Mouse (Mus musculus): ENCODE data around the gene Ubr3.
"Not testable (repeated sequence)": the region's sequence is repeated elsewhere in the genome, so short reads cannot be mapped to it uniquely, and the experiment has no call there.

The Ubr3 gene

DNA sequence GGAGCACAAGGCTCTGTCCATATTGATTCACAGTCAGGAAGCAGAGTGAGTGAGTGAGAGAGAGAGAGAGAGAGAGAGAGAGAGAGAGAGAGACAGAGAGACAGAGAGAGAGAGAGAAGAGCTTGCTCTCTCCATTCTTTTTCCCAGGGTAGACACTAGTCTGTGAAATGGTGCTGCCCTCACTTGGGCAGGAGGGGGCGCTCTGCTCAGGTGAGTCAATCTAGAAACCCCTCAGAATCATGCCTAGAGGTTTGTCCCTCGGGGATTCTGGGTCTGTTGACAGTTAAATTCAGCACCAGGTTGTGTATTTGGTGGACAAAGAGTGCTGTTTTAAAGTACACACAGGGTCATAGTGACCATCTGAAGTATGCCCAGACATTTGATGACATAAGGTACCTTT is 93.6 kb downstream of the Ubr3 start:
- TF ChIP-seq NANOG (IDR thresholded peaks at IDR 0.05; ENCODE audit: borderline replicate concordance, low read length) = no peak
- TF ChIP-seq CTCF (conservative IDR thresholded peaks at IDR 0.05; ENCODE audit: low read length) = peak; percentile 80
- TF ChIP-seq POU5F1 (IDR thresholded peaks at IDR 0.05; ENCODE audit: borderline replicate concordance, low read length) = no peak
- Histone ChIP-seq H3K36me3 (ENCODE audit: insufficient read depth, low read length) (peaks cover 67% of the 10 kb centered on the region), H3K4me3 (replicated peaks; ENCODE audit: low read length) (no peak overlapping the region), H3K4me1 (replicated peaks; ENCODE audit: low read depth, low read length) (no peaks in the 10 kb centered on the region), H3K9me3 (ENCODE audit: low read length) (no peaks in the 10 kb centered on the region), H3K27me3 (ENCODE audit: insufficient read depth, low read length) (no peaks in the 10 kb centered on the region)

DNA sequence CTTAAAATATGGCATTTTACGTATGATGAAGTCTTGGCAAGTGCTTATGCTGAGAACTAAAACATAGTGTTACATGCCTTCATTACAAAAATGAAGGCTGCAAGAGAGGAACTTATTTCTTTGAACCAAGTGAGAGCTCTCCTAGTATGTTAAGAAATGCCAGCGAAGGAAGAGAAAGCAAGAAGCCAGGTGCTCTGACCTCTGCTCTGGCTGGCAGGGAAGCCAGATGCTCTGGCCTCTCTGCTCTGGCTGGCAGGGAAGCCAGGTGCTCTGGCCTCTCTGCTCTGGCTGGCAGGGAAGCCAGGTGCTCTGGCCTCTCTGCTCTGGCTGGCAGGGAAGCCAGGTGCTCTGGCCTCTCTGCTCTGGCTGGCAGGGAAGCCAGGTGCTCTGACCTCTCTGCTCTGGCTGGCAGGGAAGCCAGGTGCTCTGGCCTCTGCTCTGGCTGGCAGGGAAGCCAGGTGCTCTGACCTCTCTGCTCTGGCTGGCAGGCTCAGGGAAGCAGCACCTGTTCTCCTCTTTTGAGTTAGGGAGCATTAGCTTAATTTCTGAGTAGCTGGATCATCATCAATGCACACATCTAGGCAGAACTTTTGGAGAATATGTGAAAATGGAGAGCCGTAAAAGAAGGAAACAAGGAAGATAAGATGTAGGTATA is 97.2 kb downstream of the Ubr3 start:
- H3K9me3 ChIP-seq (ENCODE audit: low read length); H3K27me3 ChIP-seq (ENCODE audit: insufficient read depth, low read length); H3K4me3 ChIP-seq (replicated peaks; ENCODE audit: low read length): not testable (repeated sequence)

DNA sequence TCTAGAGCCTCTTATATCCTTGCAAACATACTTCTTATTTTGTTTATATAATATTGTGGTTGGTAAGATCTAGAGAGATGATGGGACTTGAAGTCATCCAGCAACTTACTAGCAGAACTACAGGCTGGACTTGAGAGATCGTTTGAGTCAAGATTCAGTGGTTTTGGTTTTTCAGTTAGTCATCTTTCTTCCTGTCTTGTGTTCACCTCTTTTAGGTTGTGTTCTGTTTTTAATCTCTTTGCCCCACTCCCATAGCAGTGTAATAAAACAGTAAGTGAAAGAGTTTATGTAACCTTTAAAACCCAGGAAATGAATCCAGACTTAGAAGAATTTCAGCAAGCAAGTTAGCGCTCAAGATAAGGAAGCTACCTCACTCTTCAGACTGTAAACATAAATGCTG is 97.7 kb downstream of the Ubr3 start:
- no peak for TF ChIP-seq NANOG (IDR thresholded peaks at IDR 0.05; ENCODE audit: borderline replicate concordance, low read length)
- no peak for TF ChIP-seq CTCF (conservative IDR thresholded peaks at IDR 0.05; ENCODE audit: low read length)
- no peak for TF ChIP-seq POU5F1 (IDR thresholded peaks at IDR 0.05; ENCODE audit: borderline replicate concordance, low read length)
- Histone ChIP-seq H3K27me3 (ENCODE audit: insufficient read depth, low read length) (no peaks in the 10 kb centered on the region), H3K4me3 (replicated peaks; ENCODE audit: low read length) (no peak overlapping the region), H3K36me3 (ENCODE audit: insufficient read depth, low read length) (peaks cover 63% of the 10 kb centered on the region), H3K4me1 (replicated peaks; ENCODE audit: low read depth, low read length) (no peaks in the 10 kb centered on the region), H3K9me3 (ENCODE audit: low read length) (no peaks in the 10 kb centered on the region)

More for the DNA sequence above, 97.2 kb downstream of the Ubr3 start:
- H3K36me3 ChIP-seq (ENCODE audit: insufficient read depth, low read length) = peaks cover 69% of the 10 kb centered on the region
- not testable (repeated sequence) for H3K4me1 ChIP-seq (replicated peaks; ENCODE audit: low read depth, low read length)

DNA sequence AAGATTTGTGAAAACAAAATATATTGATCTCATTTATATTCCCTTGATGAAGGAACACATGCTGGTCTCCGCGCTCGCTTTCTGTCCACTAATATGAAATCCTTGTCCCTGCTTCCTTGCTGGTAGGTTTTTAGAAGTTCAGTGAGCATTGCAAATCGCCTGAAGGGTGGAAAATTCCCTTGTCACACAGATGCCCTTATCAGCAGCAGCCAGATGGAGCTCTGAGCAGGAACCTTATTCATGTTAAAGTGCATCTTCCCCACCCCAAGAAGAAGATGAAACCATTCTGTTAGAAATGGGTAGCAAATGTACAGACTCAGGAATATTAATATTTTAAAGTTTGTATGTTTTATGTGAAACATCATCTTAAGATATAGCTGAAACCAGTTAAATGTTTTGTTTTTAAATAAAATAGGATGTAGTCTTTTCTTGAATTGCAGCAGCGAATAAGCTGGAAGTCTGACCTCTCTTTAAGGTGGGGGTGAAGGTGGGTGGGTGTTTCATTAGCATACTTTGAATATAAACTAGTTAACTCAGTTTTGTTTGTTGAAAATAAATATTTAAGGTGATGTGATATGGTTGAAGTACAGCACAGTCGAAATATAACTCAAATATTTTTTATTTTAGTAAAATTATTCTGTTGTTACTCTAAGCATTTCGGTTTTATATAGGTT is 102.2 kb downstream of the Ubr3 start:
- Histone ChIP-seq H3K9me3 (ENCODE audit: low read length) (no peaks in the 10 kb centered on the region), H3K4me3 (replicated peaks; ENCODE audit: low read length) (no peak overlapping the region), H3K4me1 (replicated peaks; ENCODE audit: low read depth, low read length) (no peaks in the 10 kb centered on the region), H3K36me3 (ENCODE audit: insufficient read depth, low read length) (peaks cover 55% of the 10 kb centered on the region), H3K27me3 (ENCODE audit: insufficient read depth, low read length) (no peaks in the 10 kb centered on the region)
- TF ChIP-seq POU5F1 (IDR thresholded peaks at IDR 0.05; ENCODE audit: borderline replicate concordance, low read length) (no peak), NANOG (IDR thresholded peaks at IDR 0.05; ENCODE audit: borderline replicate concordance, low read length) (no peak), CTCF (conservative IDR thresholded peaks at IDR 0.05; ENCODE audit: low read length) (no peak)

DNA sequence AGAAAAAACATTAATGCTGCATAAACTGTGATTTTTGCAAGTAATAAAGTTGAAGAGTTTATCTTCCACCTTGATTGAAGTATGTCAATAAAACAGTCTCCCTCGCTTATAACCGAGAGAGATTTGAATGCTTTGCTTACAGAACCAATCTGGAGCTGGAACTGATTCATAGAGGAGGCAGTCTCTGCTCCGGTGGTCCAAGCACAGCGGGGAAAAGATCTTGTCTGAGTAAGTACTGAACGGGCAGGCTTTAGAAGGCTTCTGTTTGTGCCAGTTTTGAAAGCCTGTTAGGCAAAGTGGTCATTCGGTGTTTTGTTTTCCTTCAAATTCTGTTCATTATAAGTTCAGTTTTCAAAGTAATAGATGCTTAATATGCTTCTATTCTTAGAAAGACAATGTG is 103.3 kb downstream of the Ubr3 start:
- no peaks in the 10 kb centered on the region for H3K4me1 ChIP-seq (replicated peaks; ENCODE audit: low read depth, low read length)
- no peak overlapping the region for H3K4me3 ChIP-seq (replicated peaks; ENCODE audit: low read length)

DNA sequence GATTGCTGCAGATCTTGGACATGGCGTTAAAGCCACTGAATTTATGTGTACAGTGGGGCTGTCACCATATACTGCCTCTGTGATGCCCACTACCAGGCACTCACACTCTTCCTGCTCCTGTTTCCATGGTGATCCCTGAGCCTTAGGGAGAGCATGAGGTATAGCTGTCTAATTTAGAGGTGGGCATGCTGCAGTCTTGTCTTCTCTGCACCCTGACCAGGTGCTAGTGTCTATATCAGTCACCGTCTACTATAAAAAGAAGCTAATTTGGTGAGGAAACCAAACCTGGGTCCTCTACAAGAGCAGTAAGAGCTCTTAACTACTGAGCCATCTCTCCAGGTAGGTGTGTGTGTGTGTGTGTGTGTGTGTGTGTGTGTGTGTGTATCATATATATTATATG is 109.4 kb downstream of the Ubr3 start:
- Histone ChIP-seq H3K4me3 (replicated peaks; ENCODE audit: low read length) (no peak overlapping the region), H3K4me1 (replicated peaks; ENCODE audit: low read depth, low read length) (no peaks in the 10 kb centered on the region), H3K36me3 (ENCODE audit: insufficient read depth, low read length) (peaks cover 47% of the 10 kb centered on the region), H3K27me3 (ENCODE audit: insufficient read depth, low read length) (no peaks in the 10 kb centered on the region), H3K9me3 (ENCODE audit: low read length) (no peaks in the 10 kb centered on the region)
- no peak for TF ChIP-seq CTCF (conservative IDR thresholded peaks at IDR 0.05; ENCODE audit: low read length)
- TF ChIP-seq POU5F1 (IDR thresholded peaks at IDR 0.05; ENCODE audit: borderline replicate concordance, low read length) = no peak
- no peak for TF ChIP-seq NANOG (IDR thresholded peaks at IDR 0.05; ENCODE audit: borderline replicate concordance, low read length)

More for the DNA sequence above, 103.3 kb downstream of the Ubr3 start:
- no peak for TF ChIP-seq CTCF (conservative IDR thresholded peaks at IDR 0.05; ENCODE audit: low read length)
- no peak for TF ChIP-seq NANOG (IDR thresholded peaks at IDR 0.05; ENCODE audit: borderline replicate concordance, low read length)
- TF ChIP-seq POU5F1 (IDR thresholded peaks at IDR 0.05; ENCODE audit: borderline replicate concordance, low read length) = no peak
- Histone ChIP-seq H3K36me3 (ENCODE audit: insufficient read depth, low read length) (peaks cover 52% of the 10 kb centered on the region), H3K27me3 (ENCODE audit: insufficient read depth, low read length) (no peaks in the 10 kb centered on the region), H3K9me3 (ENCODE audit: low read length) (no peaks in the 10 kb centered on the region)

DNA sequence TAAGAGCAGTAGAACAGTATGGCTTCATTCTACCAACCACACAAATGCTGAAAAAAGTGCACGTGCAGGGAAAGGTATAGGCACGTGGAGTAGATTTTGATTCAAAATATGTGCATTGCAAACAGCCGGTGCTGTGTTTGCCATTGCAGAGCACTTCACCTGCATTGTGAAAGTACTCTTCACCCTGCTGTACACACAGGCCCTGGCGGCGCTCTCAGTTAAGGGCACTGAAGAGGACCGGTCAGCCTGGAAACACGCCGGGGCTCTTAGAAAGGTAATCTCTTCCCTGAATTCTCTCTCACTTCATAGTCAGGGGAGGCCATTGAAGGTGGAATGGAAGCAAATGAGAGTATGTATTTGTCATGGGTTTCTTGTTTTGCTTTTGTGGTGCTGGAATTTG is 115.9 kb downstream of the Ubr3 start:
- no peaks in the 10 kb centered on the region for H3K27me3 ChIP-seq (ENCODE audit: insufficient read depth, low read length)
- H3K4me3 ChIP-seq (replicated peaks; ENCODE audit: low read length) = no peak overlapping the region
- H3K36me3 ChIP-seq (ENCODE audit: insufficient read depth, low read length) = peaks cover 46% of the 10 kb centered on the region
- no peaks in the 10 kb centered on the region for H3K4me1 ChIP-seq (replicated peaks; ENCODE audit: low read depth, low read length)
- TF ChIP-seq POU5F1 (IDR thresholded peaks at IDR 0.05; ENCODE audit: borderline replicate concordance, low read length) (no peak), CTCF (conservative IDR thresholded peaks at IDR 0.05; ENCODE audit: low read length) (no peak), NANOG (IDR thresholded peaks at IDR 0.05; ENCODE audit: borderline replicate concordance, low read length) (no peak)
- H3K9me3 ChIP-seq (ENCODE audit: low read length) = no peaks in the 10 kb centered on the region

DNA sequence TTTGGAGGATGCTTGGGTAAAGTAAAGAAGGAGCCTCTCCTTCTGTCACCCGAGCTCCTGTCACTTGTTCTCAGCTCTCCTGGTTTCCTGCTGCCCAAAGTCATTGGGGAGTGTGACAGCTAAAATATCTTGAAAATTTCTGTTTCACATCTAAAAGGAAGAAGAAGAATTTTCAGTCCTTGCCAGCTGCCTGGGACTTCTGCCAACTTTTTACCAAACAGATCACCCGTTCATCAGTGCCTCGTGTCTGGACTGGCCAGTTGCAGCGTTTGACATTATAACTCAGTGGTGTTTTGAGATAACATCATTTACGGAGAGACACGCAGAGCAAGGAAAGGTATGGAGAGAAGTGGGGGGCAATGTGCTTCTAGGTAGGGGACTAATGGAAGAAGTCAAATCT is 121.2 kb downstream of the Ubr3 start:
- Histone ChIP-seq H3K4me1 (replicated peaks; ENCODE audit: low read depth, low read length) (no peaks in the 10 kb centered on the region), H3K27me3 (ENCODE audit: insufficient read depth, low read length) (no peaks in the 10 kb centered on the region), H3K4me3 (replicated peaks; ENCODE audit: low read length) (no peak overlapping the region), H3K36me3 (ENCODE audit: insufficient read depth, low read length) (peaks cover 70% of the 10 kb centered on the region), H3K9me3 (ENCODE audit: low read length) (no peaks in the 10 kb centered on the region)
- TF ChIP-seq CTCF (conservative IDR thresholded peaks at IDR 0.05; ENCODE audit: low read length) (no peak), NANOG (IDR thresholded peaks at IDR 0.05; ENCODE audit: borderline replicate concordance, low read length) (no peak), POU5F1 (IDR thresholded peaks at IDR 0.05; ENCODE audit: borderline replicate concordance, low read length) (no peak)

DNA sequence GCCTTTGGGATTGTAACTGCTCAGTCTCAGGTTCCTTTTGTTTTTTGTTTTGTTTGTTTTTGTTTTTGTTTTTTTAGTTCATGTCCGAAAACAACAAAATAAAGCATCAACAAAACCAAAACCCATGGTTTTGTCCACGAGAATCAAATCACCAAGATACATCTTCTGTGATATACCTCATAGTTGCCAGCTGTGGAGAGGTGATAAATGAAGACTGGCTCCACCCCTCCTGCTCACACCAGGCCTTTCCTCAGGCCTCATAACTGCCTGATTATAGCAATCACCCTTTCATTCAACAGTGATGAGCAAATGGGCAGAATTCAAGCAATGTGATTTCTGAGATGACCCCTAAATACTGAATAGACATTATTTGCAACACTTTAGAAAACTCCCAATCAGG is 127.4 kb downstream of the Ubr3 start:
- Histone ChIP-seq H3K4me1 (replicated peaks; ENCODE audit: low read depth, low read length) (peaks cover 7% of the 10 kb centered on the region), H3K9me3 (ENCODE audit: low read length) (no peaks in the 10 kb centered on the region)

More for the DNA sequence above, 127.4 kb downstream of the Ubr3 start:
- Histone ChIP-seq H3K27me3 (ENCODE audit: insufficient read depth, low read length) (no peaks in the 10 kb centered on the region), H3K4me3 (replicated peaks; ENCODE audit: low read length) (no peak overlapping the region), H3K36me3 (ENCODE audit: insufficient read depth, low read length) (peaks cover 40% of the 10 kb centered on the region)
- TF ChIP-seq NANOG (IDR thresholded peaks at IDR 0.05; ENCODE audit: borderline replicate concordance, low read length) = no peak
- TF ChIP-seq CTCF (conservative IDR thresholded peaks at IDR 0.05; ENCODE audit: low read length) = no peak
- TF ChIP-seq POU5F1 (IDR thresholded peaks at IDR 0.05; ENCODE audit: borderline replicate concordance, low read length) = no peak
